Mouse (Mus musculus): ENCODE measurements around the gene Ahcyl2. TPM values are rescaled to one million over a fixed set of nuclear protein-coding genes. Genes with fewer than 3 reads are reported as not detected.

The Ahcyl2 gene
- polyA plus RNA-seq, 1 experiment from 2014 or later: 11.8 TPM

- H3K4me2 ChIP-seq (ENCODE audit: low read depth): no peak overlapping the region
- H3K9me3 ChIP-seq (ENCODE audit: control insufficient read depth, low read length): no peaks in the 10 kb centered on the region
- no peak overlapping the region for H3K9ac ChIP-seq (ENCODE audit: low read length)
- H3K27me3 ChIP-seq (ENCODE audit: control insufficient read depth, insufficient read depth, low read length): no peaks in the 10 kb centered on the region
- H3K27ac ChIP-seq (ENCODE audit: low read depth, low read length): no peak overlapping the region
- 90% methylated on average over 4 of the region's 4 CpGs for WGBS
- H3K4me1 ChIP-seq (ENCODE audit: control insufficient read depth, insufficient read depth, low read length): no peaks in the 10 kb centered on the region
- H3K4me3 ChIP-seq (ENCODE audit: low read depth, low read length): no peak overlapping the region
- ATAC-seq (ENCODE audit: insufficient read depth, low FRiP score, low TSS enrichment) (no peak), DNase-seq (ENCODE audit: low spot score) (no peak)
- H3K36me3 ChIP-seq (ENCODE audit: control insufficient read depth, insufficient read depth, low read length): peaks cover 11% of the 10 kb centered on the region
These were observed 6.5 kb upstream of the Ahcyl2 start for GRCm38 (mm10) chr6:29761282-29761681.

- Histone ChIP-seq H3K27me3 (ENCODE audit: control insufficient read depth, insufficient read depth, low read length) (no peaks in the 10 kb centered on the region), H3K4me2 (ENCODE audit: low read depth) (no peak overlapping the region), H3K4me1 (ENCODE audit: control insufficient read depth, insufficient read depth, low read length) (no peaks in the 10 kb centered on the region), H3K9ac (ENCODE audit: low read length) (no peak overlapping the region), H3K36me3 (ENCODE audit: control insufficient read depth, insufficient read depth, low read length) (peaks cover 7% of the 10 kb centered on the region), H3K9me3 (ENCODE audit: control insufficient read depth, low read length) (no peaks in the 10 kb centered on the region), H3K27ac (ENCODE audit: low read depth, low read length) (no peak overlapping the region), H3K4me3 (ENCODE audit: low read depth, low read length) (no peak overlapping the region)
- 68% methylated on average over 4 of the region's 4 CpGs for WGBS
- ATAC-seq (ENCODE audit: insufficient read depth, low FRiP score, low TSS enrichment) (no peak), DNase-seq (ENCODE audit: low spot score) (peak; percentile 37)
These were observed 5.3 kb upstream of the Ahcyl2 start for GRCm38 (mm10) chr6:29762524-29762923.

- Histone ChIP-seq H3K27me3 (ENCODE audit: control insufficient read depth, insufficient read depth, low read length) (no peaks in the 10 kb centered on the region), H3K4me1 (ENCODE audit: control insufficient read depth, insufficient read depth, low read length) (peaks cover 3% of the 10 kb centered on the region; the same call in 1 of the 2 replicates), H3K4me3 (ENCODE audit: low read depth, low read length) (no peak overlapping the region), H3K36me3 (ENCODE audit: control insufficient read depth, insufficient read depth, low read length) (no peaks in the 10 kb centered on the region), H3K27ac (ENCODE audit: low read depth, low read length) (no peak overlapping the region), H3K9ac (ENCODE audit: low read length) (no peak overlapping the region), H3K4me2 (ENCODE audit: low read depth) (no peak overlapping the region), H3K9me3 (ENCODE audit: control insufficient read depth, low read length) (no peaks in the 10 kb centered on the region)
- 89% methylated on average over 2 of the region's 2 CpGs for WGBS
- no peak for ATAC-seq (ENCODE audit: insufficient read depth, low FRiP score, low TSS enrichment)
- DNase-seq (ENCODE audit: low spot score): no peak
These were observed 937 bp upstream of the Ahcyl2 start for GRCm38 (mm10) chr6:29766874-29767273.

GRCm38 (mm10) chr6:29768791-29769441 is 1.1 kb downstream of the Ahcyl2 start:
- no peak; the same call in none of the 2 replicates for ATAC-seq (ENCODE audit: insufficient read depth, low FRiP score, low TSS enrichment)
- H3K4me2 ChIP-seq (ENCODE audit: low read depth): peak overlapping the region; percentile 69
- no peaks in the 10 kb centered on the region for H3K27me3 ChIP-seq (ENCODE audit: control insufficient read depth, insufficient read depth, low read length)
- H3K27ac ChIP-seq (ENCODE audit: low read depth, low read length): peak overlapping the region; percentile 72
- peaks cover 3% of the 10 kb centered on the region; the same call in 1 of the 2 replicates for H3K4me1 ChIP-seq (ENCODE audit: control insufficient read depth, insufficient read depth, low read length)
- H3K9ac ChIP-seq (ENCODE audit: low read length): peak overlapping the region; percentile 78
- peak overlapping the region; percentile 78 for H3K4me3 ChIP-seq (ENCODE audit: low read depth, low read length)
- peak; percentile 47 for DNase-seq (ENCODE audit: low spot score)
- H3K36me3 ChIP-seq (ENCODE audit: control insufficient read depth, insufficient read depth, low read length): no peaks in the 10 kb centered on the region
- under 1% methylated on average over 46 of the region's 50 CpGs for WGBS
- no peaks in the 10 kb centered on the region for H3K9me3 ChIP-seq (ENCODE audit: control insufficient read depth, low read length)

GRCm38 (mm10) chr6:29770672-29771321 is 3.0 kb downstream of the Ahcyl2 start:
- Histone ChIP-seq H3K36me3 (ENCODE audit: control insufficient read depth, insufficient read depth, low read length) (no peaks in the 10 kb centered on the region), H3K27ac (ENCODE audit: low read depth, low read length) (no peak overlapping the region), H3K4me2 (ENCODE audit: low read depth) (no peak overlapping the region), H3K9ac (ENCODE audit: low read length) (no peak overlapping the region), H3K4me1 (ENCODE audit: control insufficient read depth, insufficient read depth, low read length) (peaks cover 3% of the 10 kb centered on the region; the same call in 1 of the 2 replicates), H3K4me3 (ENCODE audit: low read depth, low read length) (no peak overlapping the region), H3K9me3 (ENCODE audit: control insufficient read depth, low read length) (no peaks in the 10 kb centered on the region), H3K27me3 (ENCODE audit: control insufficient read depth, insufficient read depth, low read length) (no peaks in the 10 kb centered on the region)
- DNase-seq (ENCODE audit: low spot score): no peak
- no peak for ATAC-seq (ENCODE audit: insufficient read depth, low FRiP score, low TSS enrichment)
- WGBS: 64% methylated on average over 2 of the region's 2 CpGs

GRCm38 (mm10) chr6:29772236-29772635 is 4.4 kb downstream of the Ahcyl2 start:
- no peaks in the 10 kb centered on the region for H3K9me3 ChIP-seq (ENCODE audit: control insufficient read depth, low read length)
- H3K9ac ChIP-seq (ENCODE audit: low read length): no peak overlapping the region
- no peak overlapping the region for H3K27ac ChIP-seq (ENCODE audit: low read depth, low read length)
- 95% methylated on average over 3 of the region's 3 CpGs for WGBS
- H3K4me1 ChIP-seq (ENCODE audit: control insufficient read depth, insufficient read depth, low read length): peaks cover 3% of the 10 kb centered on the region; the same call in 1 of the 2 replicates
- no peak overlapping the region for H3K4me2 ChIP-seq (ENCODE audit: low read depth)
- H3K36me3 ChIP-seq (ENCODE audit: control insufficient read depth, insufficient read depth, low read length): no peaks in the 10 kb centered on the region
- ATAC-seq (ENCODE audit: insufficient read depth, low FRiP score, low TSS enrichment): no peak
- DNase-seq (ENCODE audit: low spot score): no peak
- H3K27me3 ChIP-seq (ENCODE audit: control insufficient read depth, insufficient read depth, low read length): no peaks in the 10 kb centered on the region
- no peak overlapping the region for H3K4me3 ChIP-seq (ENCODE audit: low read depth, low read length)

- WGBS: 83% methylated on average over 1 of the region's 1 CpGs
- peaks cover 3% of the 10 kb centered on the region; the same call in 1 of the 2 replicates for H3K4me1 ChIP-seq (ENCODE audit: control insufficient read depth, insufficient read depth, low read length)
- no peaks in the 10 kb centered on the region for H3K27me3 ChIP-seq (ENCODE audit: control insufficient read depth, insufficient read depth, low read length)
- H3K9ac ChIP-seq (ENCODE audit: low read length): no peak overlapping the region
- no peak overlapping the region for H3K27ac ChIP-seq (ENCODE audit: low read depth, low read length)
- no peaks in the 10 kb centered on the region for H3K36me3 ChIP-seq (ENCODE audit: control insufficient read depth, insufficient read depth, low read length)
- no peak overlapping the region for H3K4me2 ChIP-seq (ENCODE audit: low read depth)
- DNase-seq (ENCODE audit: low spot score): no peak
- no peak overlapping the region for H3K4me3 ChIP-seq (ENCODE audit: low read depth, low read length)
- no peaks in the 10 kb centered on the region for H3K9me3 ChIP-seq (ENCODE audit: control insufficient read depth, low read length)
- no peak for ATAC-seq (ENCODE audit: insufficient read depth, low FRiP score, low TSS enrichment)
These were observed 6.3 kb downstream of the Ahcyl2 start for GRCm38 (mm10) chr6:29774161-29774560.

GRCm38 (mm10) chr6:29775609-29776008 is 7.8 kb downstream of the Ahcyl2 start:
- ATAC-seq (ENCODE audit: insufficient read depth, low FRiP score, low TSS enrichment) (no peak), DNase-seq (ENCODE audit: low spot score) (no peak)
- Histone ChIP-seq H3K4me1 (ENCODE audit: control insufficient read depth, insufficient read depth, low read length) (no peaks in the 10 kb centered on the region), H3K4me3 (ENCODE audit: low read depth, low read length) (no peak overlapping the region), H3K36me3 (ENCODE audit: control insufficient read depth, insufficient read depth, low read length) (no peaks in the 10 kb centered on the region), H3K9ac (ENCODE audit: low read length) (no peak overlapping the region), H3K27me3 (ENCODE audit: control insufficient read depth, insufficient read depth, low read length) (no peaks in the 10 kb centered on the region), H3K9me3 (ENCODE audit: control insufficient read depth, low read length) (no peaks in the 10 kb centered on the region), H3K4me2 (ENCODE audit: low read depth) (no peak overlapping the region), H3K27ac (ENCODE audit: low read depth, low read length) (no peak overlapping the region)
- WGBS: 95% methylated on average over 1 of the region's 1 CpGs
